Mouse (Mus musculus) neural tube, embryonic 10.5 days (tissue): ENCODE measurements at regions not wholly inside any gene's neighbourhood (a gene's known extent, or its start where the extent isn't known, plus 50 kb on each side); places are given as distances from the start of the nearest gene placed in this dataset.

Experiments
- DNase-seq: peaks from one replicate; pipeline ENCODE4 v3.0.0-alpha.2; 2017; ENCODE audit warnings: low spot score; ENCODE audit errors: extremely low spot score

- no peak for DNase-seq
Observed at GRCm38 (mm10) chr8:24287861-24288260, 437.8 kb downstream of the Adam3 start.

DNA sequence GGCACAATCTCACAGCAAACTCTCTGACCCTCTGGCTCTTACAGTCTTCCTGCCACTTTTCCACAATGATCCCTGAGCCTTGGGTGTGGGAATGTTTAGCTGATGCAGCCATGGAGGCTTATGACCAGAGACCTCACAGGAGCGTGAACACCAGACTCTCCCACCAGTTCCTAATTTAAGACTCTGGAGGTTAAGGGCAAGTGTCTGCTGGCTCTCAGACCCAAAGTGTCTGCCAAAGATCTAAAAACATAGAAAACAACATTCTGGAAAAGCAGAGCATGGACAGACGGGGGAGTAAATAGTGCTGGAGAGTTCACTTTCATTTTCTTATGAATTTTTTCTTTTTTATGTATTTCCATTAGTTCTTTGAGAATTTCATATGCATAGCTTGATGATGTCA is 440.7 kb downstream of the Adam3 start:
- DNase-seq = no peak

DNA sequence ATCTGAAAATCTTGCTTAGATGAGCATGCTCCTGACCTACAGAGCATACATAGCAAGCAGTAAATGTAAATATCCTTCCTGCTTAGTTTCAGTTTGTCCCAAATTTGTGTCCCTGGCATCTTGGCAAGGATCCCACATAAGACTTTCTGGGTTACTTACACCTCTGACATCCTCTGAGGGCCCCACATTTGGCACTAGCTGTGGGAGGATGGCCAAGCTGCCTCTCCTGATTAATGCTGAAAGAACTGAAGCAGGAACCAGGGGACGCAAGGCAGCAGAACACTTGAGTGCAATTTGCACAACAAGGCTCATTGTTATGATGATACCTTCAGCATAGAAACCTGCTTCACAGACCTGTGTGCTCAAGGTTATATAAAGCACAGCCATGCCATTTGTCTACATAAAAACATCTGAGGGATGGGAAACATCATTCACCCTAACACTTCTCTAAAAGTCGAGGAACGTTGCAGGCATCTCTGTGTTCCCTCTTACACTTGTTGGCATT is 441.7 kb downstream of the Adam3 start:
- no peak for DNase-seq

DNA sequence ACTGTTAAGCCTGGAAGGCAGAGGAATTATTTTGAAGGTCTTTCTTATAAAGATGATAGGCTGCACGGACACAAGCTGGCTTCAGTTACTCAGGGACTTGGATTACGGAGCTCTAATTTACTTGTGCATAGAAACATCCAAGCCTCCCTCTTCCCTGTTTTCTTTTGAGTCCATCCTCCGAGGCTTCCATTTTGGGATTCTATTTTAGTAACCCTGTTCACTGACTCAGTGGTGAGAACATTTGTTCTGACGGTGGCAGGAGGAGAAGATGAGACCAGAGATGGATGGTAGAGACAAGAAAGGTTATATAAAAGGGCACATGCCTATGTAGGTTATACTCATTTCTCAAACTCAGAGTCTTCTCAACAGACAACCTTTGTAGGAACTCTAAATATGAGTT is 445.4 kb downstream of the Adam3 start:
- DNase-seq = no peak

DNA sequence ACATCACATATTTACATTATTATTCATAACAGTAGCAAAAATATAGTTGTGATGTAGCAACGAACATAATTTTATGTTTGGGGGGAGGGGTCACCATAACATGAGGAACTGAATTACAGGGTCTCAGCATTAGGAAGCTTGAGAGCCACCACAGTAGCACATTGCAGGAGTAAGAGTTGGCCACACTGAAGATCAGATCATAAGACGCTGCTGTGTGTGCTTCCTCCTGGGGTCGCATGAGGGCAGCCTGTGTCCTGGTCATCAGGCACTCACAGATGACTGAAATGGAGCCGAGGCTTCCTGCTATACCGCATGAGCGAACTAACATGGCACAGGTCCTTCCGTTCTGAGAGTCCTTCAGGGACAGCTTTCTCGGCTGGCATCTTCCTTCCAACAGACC is 447.3 kb downstream of the Adam3 start:
- no peak for DNase-seq

DNA sequence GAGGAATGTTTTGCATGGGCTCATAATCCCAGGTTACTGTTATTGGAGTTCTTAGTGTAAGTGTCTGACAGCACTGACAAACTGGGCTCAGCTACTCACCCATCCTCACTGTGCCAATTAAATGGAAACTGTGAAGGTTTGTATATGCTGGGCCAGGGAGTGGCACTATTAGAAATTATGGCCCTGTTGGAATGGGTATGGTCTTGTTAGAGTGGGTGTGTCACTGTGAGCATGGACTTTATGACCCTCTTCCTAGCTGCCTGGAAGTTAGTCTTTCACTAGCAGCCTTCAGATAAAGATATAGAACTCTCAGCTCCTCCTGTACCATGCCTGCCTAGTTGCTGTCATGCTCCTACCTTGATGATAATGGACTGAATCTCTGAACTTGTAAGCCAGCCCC is 464.3 kb downstream of the Adam3 start:
- DNase-seq = no peak

GRCm38 (mm10) chr8:24258622-24259021 is 467.0 kb downstream of the Adam3 start:
- DNase-seq = no peak

DNA sequence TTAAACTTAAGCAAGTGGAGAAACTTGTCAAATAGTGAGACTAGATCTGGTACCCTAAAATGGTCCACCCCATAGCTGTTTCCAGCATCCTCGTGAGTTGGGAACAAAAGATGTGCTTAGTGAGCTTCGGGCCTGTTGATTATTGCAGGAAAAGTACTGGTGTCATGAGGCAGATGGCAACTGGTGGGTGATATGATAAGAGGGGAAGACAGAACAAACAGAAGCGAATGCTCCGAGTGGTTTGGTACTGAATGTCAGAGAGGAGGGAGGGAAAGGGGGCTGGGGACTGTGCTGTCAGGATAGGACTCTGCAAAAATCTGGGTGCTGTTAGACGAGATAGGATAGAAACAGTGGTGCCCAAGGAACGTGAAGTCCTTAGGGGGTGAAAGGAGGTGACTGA is 483.4 kb downstream of the Adam3 start:
- no peak for DNase-seq

GRCm38 (mm10) chr8:24240211-24240983 is 485.3 kb downstream of the Adam3 start:
- no peak for DNase-seq

DNA sequence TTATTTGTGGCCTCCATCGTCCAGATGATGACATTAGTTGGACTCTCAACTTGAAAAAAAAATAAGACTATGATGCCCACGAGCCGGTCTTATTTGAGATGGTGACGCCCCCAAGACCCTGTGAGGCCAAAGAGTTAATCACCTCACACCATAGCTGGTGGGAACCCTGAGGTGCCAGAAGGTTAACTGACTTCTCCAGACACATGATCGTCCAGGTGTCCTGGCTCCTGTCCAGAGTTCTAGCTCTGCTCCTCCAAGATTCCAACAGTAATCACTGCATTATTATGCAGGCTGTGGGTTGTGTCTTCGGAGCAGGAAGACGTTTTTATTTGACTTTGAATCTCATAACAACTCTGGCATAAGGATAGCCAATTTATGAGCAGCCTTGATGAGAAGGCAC is 490.7 kb downstream of the Adam3 start:
- DNase-seq = no peak

GRCm38 (mm10) chr8:24228148-24228547 is 497.5 kb downstream of the Adam3 start:
- DNase-seq = no peak

DNA sequence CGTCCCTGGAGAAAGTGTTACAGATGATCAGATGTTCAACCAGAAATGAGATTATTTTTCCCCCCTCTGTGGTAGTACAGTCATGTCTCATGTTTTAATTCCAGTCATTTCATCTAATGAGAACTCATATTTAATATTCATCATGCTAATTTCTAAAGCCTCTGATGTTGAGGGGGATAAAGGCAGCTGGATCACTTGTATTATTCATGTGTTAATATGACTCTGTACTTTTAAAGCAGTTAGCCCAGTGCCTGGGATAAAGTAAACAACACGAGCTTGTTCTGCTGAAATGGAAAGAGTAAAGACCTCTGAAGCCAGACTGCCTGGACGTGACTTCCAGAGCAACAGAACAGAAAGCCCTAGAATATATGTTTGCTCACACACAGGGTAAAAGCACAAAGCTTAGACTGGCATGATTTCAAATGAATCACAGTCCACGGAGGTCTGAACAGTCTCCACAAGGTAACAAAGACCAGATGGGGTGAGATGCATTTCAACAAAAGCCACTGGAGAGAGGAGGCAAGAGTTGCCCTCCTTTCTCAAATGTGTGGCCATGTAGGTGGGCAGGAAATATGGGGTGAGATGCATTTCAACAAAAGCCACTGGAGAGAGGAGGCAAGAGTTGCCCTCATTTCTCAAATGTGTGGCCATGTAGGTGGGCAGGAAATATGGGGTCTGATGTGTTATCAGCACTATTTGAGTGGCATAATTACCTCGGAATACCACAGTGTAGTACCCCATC is 498.1 kb downstream of the Adam3 start:
- no peak for DNase-seq

- no peak for DNase-seq
Observed at GRCm38 (mm10) chr8:24220222-24220621, 505.4 kb downstream of the Adam3 start.

GRCm38 (mm10) chr8:24216655-24217054 is 509.0 kb downstream of the Adam3 start:
- DNase-seq = no peak

- DNase-seq = no peak
Observed at GRCm38 (mm10) chr8:24215510-24216138, 510.0 kb downstream of the Adam3 start.

DNA sequence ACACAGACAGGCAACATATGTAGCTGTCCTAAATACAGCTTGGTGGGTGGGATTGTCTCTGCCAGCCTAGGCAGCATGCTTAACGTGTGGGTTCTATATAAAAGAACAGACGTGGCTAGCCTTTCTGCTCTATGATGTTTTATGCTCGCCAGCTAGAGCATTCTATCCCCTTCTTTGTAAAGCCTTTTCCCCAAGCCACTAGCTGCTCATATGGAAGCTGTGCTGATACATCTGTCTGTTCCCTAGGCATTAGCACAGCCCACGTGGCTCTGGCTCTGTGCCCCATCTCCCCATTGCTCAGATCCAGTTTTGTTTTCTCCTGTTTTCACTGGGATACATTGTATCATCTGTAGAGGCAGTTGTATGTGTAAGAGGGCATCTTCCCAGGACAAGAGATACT is 511.3 kb downstream of the Adam3 start:
- DNase-seq = no peak

DNA sequence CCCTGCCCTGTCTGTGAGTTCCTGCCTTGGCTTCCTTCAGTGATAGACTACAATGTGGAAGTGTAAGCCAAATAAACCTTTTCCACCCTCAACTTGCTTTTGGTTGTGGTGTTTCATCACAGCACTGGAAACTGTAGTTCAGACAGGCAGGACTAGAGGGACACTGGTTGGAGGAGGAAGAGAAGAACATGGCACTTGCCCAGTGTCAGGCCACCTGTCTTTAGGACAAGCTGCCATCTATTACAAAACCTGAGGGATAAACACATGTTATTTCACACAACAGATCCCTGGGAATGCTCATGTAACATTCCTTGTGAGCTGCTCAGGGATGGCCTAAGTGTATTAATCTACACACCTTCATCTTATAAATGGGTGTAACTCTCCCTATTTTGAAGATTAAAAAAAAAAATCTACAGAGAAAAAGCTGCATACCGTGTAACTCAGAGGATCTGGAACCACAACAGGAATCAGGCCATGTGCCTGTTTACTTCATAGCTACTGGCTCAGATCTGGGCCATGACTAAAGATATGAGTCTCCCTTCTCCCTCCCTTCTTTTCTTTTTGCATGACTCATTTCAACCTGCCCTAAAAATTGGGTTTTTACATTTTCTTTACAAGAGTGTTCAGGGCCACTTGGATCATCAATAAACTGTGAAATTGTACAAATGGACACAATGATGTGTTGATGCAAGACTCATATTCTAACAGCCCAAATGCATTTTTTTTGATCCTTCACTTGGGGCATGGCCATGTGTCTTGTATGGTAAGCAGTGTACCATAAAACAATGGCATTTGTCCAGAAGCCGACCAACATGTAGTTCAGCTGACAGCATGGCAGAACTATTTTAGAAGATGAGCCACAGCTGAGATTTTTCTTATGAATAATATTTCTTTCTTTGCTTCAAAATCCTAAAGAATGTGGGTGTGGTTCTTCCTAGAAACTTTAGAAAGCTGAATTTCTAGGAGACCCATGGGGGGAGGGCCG is 513.1 kb downstream of the Adam3 start:
- no peak for DNase-seq

GRCm38 (mm10) chr8:24211091-24211490 is 514.6 kb downstream of the Adam3 start:
- no peak for DNase-seq
